Mouse (Mus musculus) E14TG2a.4 (cell line): ENCODE results near the gene Prkca.
"Not testable (repeated sequence)": the region's sequence is repeated elsewhere in the genome, so short reads cannot be mapped to it uniquely, and the experiment has no call there.

Experiments
- H3K27me3 ChIP-seq: 2 replicates; pipeline ENCODE4 v1.6.1; 2014; ENCODE audit warnings: low read length, control low read depth; ENCODE audit not compliant: insufficient read depth
- H3K36me3 ChIP-seq: 2 replicates; pipeline ENCODE4 v1.6.1; 2014; ENCODE audit warnings: low read length, control low read depth; ENCODE audit not compliant: insufficient read depth
- H3K4me1 ChIP-seq: replicated peaks from 2 replicates; pipeline ENCODE4 v1.6.1; 2014; ENCODE audit warnings: low read depth, low read length, control low read depth
- H3K4me3 ChIP-seq: replicated peaks from 2 replicates; pipeline ENCODE4 v1.5.1; 2014; ENCODE audit warnings: mild to moderate bottlenecking, low read length
- H3K9me3 ChIP-seq: 2 replicates; pipeline ENCODE4 v1.6.1; 2014; ENCODE audit warnings: low read length, control low read depth
- CTCF ChIP-seq: conservative IDR thresholded peaks from 2 replicates; pipeline ENCODE4 v1.5.1; 2014; ENCODE audit warnings: low read length
- NANOG ChIP-seq: IDR thresholded peaks from 2 replicates; pipeline ENCODE4 v1.6.1; 2014; ENCODE audit warnings: borderline replicate concordance, low read length, mixed read lengths
- POU5F1 ChIP-seq: IDR thresholded peaks from 2 replicates; pipeline ENCODE4 v1.6.1; 2014; ENCODE audit warnings: low read length, borderline replicate concordance

The Prkca gene

DNA sequence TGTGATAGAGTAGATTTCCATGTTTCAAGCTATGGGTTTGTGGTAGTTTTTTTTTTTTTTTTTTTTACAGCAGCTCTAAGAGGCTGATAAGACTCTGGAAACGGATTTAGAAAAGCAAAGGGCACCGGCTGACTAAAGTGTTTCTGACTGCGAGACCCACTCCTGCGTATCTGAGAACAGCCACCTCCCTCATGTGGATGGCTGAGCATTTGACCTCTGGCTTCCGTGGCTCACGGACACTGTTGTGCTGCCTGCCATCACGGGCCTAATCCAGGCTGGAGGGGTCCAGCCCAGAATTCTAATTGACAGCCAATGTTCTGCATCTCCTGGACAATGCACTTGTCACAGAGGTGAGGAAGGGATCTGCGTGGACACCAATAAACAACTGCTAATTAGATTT is 253.0 kb downstream of the Prkca start:
- H3K4me1 ChIP-seq, result no peaks in the 10 kb centered on the region

DNA sequence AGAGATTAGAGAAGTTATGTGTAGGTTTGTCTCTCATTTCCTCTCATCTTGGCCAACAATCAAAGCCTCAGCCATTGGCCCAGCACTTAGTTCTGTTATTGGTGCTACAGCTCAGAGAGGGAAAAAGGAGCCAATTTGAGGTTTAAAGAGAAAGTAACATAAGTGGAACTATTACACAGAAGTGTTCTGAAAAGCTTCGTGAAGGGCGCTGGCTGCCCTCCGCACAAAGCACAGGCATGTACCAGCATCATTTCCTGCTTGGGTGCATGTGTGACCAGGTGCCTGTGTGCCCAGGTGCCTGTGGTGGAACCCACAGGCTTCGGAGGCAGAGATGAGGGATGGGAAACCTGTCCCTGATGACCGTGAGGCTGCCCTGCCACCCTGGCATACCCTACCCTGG is 255.7 kb downstream of the Prkca start:
- Histone ChIP-seq H3K27me3 (no peaks in the 10 kb centered on the region), H3K4me1 (no peaks in the 10 kb centered on the region), H3K4me3 (no peak overlapping the region), H3K36me3 (no peaks in the 10 kb centered on the region), H3K9me3 (no peaks in the 10 kb centered on the region)
- TF ChIP-seq CTCF, result no peak
- no peak for TF ChIP-seq NANOG
- no peak for TF ChIP-seq POU5F1

More for the DNA sequence above, 253.0 kb downstream of the Prkca start:
- Histone ChIP-seq H3K36me3 (no peaks in the 10 kb centered on the region), H3K4me3 (no peak overlapping the region), H3K9me3 (no peaks in the 10 kb centered on the region), H3K27me3 (no peaks in the 10 kb centered on the region)
- no peak for TF ChIP-seq POU5F1
- TF ChIP-seq NANOG, result no peak
- TF ChIP-seq CTCF, result no peak

DNA sequence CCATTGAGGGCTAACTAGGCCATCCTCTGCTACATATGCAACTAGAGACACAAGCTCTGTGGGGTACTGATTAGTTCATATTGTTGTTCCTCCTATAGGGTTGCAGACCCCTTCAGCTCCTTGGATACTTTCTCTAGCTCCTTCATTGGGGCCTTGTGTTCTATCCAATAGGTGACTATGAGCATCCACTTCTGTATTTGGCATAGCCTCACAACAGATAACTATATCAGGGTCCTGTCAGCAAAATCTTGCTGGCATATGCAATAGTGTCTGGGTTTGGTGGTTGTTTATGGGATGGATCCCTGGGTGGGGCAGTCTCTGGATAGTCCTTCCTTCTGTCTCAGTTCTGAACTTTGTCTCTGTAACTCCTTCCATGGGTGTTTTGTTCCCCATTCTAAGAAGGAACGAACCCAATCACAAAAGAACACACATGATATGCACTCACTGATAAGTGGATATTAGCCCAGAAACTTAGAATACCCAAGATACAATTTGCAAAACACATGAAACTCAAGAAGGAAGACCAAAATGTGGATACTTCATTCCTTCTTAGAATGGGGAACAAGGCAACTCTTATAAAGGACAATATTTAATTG is 256.5 kb downstream of the Prkca start:
- H3K27me3 ChIP-seq, H3K4me1 ChIP-seq, H3K36me3 ChIP-seq, H3K9me3 ChIP-seq, H3K4me3 ChIP-seq: not testable (repeated sequence)

DNA sequence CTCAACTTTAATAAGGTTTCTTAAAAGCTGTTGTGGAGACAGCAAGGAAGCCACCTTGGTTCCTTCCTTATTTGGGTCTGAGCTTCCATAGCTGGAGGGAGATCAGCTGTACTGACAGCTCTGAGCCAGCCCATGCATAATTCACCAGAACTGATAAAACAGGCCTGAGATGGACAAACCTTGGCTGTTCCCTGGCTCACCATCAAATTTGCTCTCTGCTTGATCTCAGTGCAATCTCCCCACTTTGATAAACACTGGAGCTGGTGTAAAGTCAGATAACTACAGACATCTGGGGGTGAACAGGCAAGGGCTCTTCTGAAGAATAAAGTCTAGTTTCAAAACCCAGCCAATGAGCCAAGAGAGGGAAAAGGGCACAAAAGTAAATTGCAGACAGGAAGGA is 261.1 kb downstream of the Prkca start:
- Histone ChIP-seq H3K4me1 (no peaks in the 10 kb centered on the region), H3K27me3 (no peaks in the 10 kb centered on the region), H3K4me3 (no peak overlapping the region), H3K36me3 (no peaks in the 10 kb centered on the region), H3K9me3 (no peaks in the 10 kb centered on the region)
- TF ChIP-seq POU5F1 (no peak), CTCF (no peak), NANOG (no peak)

DNA sequence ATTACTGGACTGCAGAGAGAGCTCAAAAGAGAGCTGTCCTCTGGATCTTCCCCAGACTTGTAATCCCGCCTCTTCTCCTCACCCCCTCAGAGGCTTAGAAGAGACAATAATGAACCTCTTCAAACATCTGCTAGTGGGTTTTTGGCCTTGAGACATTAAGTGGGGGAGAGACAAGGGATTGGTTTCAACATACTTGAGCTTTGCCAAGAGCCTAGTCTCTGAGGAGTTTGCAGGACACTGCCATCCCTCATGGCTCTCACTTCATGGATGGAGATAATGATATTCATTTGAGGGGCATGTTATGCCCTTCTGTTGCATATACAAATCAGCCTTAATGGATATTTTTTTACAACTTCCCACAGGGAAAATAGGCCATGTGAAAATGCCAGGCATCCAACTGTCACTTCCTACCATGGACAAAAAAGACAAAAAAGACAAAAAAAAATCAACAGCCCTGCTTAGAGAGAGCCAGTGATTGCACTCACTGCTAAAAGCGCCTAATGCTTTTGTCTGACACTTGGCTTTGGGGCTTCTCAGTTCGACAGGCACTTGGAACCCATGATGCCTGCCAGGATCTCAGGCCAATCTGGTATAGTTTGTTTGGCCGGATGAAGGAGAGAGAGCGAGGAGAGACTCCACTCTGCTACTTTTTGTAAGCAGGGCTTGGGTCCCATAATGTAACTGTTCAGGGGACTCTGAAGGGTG is 263.6 kb downstream of the Prkca start:
- no peaks in the 10 kb centered on the region for H3K27me3 ChIP-seq
- no peaks in the 10 kb centered on the region for H3K9me3 ChIP-seq
- H3K4me3 ChIP-seq, result no peak overlapping the region
- no peaks in the 10 kb centered on the region for H3K36me3 ChIP-seq
- no peak for TF ChIP-seq NANOG
- no peak for TF ChIP-seq CTCF
- TF ChIP-seq POU5F1, result no peak
- H3K4me1 ChIP-seq, result no peaks in the 10 kb centered on the region

DNA sequence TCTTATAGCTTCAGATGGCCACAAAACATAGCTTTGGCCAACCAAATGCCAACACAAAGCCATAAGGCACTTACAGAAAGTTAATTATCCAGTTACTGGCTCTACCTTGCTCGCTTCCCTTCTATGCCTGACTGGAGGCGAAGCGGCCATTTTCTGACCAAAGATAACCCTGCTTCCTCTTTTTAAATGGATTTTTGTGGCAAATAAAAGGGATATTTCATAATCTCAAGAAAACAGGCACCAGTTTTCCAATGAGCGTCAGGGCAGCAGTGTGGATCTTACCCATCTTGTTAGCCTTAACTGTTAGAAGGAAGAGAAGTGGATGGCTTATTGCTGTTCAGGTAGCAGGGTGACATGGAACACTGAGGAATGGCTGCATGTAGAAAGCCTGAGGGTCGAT is 264.3 kb downstream of the Prkca start:
- Histone ChIP-seq H3K36me3 (no peaks in the 10 kb centered on the region), H3K4me1 (no peaks in the 10 kb centered on the region), H3K27me3 (no peaks in the 10 kb centered on the region), H3K9me3 (no peaks in the 10 kb centered on the region), H3K4me3 (no peak overlapping the region)
- TF ChIP-seq NANOG, result no peak
- no peak for TF ChIP-seq CTCF
- no peak for TF ChIP-seq POU5F1

DNA sequence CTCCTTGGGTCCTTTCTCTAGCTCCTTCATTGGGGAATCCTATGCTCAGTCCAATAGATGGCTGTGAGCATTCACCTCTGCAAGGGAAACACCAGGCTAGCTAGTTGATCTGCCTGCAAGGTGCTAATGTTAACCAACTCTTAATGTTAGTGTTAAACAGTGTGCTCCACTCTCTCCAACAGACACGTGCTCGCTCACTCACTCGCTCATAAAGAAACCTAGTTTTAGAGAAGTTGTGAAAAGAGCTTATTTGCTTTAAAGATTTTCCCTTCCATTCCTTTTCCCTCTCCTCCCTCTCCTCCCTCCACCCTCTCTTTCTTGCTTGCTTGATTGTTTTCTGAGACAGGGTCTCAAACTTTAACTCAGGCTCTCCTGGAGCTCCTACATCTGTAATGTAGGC is 266.2 kb downstream of the Prkca start:
- no peak for TF ChIP-seq CTCF
- no peak for TF ChIP-seq NANOG
- TF ChIP-seq POU5F1, result no peak
- Histone ChIP-seq H3K4me1 (no peaks in the 10 kb centered on the region), H3K9me3 (no peaks in the 10 kb centered on the region)

DNA sequence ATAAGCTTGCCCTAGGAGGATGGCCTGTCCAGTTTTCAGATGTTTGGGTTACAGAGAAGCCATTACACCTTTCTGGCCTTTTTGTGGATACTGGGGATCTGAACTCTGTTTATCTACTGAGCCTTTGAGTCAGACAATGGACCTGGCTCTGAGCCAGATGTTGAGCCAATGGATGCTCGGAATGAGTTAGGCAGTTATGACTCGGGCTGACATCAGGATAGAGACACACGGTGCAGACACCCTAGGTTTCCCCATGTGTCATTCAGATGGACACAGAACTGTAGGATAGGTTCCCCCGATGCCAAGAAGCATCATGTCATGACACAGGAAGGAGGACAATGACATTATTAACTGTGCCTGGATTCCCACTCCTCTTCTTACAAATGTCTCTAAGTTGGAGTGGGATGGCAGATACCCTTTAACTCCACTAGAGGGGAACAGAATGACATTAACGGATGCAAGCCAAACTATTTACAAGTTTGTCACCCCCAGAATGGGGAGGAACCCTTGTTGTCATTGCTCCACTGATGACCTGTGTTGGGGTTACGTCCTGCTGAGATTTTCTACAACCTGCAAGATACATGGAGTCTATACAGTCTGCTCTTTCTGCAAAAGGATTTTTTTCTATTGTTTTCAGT is 271.0 kb downstream of the Prkca start:
- no peak for TF ChIP-seq NANOG
- 0 out of 2 replicates have a peak, but pooled peaks have one; percentile 3 for TF ChIP-seq CTCF
- Histone ChIP-seq H3K4me1 (no peaks in the 10 kb centered on the region), H3K27me3 (no peaks in the 10 kb centered on the region), H3K36me3 (no peaks in the 10 kb centered on the region), H3K9me3 (no peaks in the 10 kb centered on the region), H3K4me3 (no peak overlapping the region)

More for the DNA sequence above, 266.2 kb downstream of the Prkca start:
- Histone ChIP-seq H3K4me3 (no peak overlapping the region), H3K36me3 (no peaks in the 10 kb centered on the region), H3K27me3 (no peaks in the 10 kb centered on the region)
